Mouse (Mus musculus) common myeloid progenitor, adult 5-6 weeks (primary cell): Measurements from ENCODE around the gene Htr7. TPM values are rescaled to one million over a fixed set of nuclear protein-coding genes. Genes with fewer than 3 reads are reported as not detected.

Experiments
- ATAC-seq: replicated peaks from 2 replicates; pipeline ENCODE4 v1.8.0; 2016; ENCODE audit warnings: low read depth, mild to moderate bottlenecking, moderate TSS enrichment, inconsistent platforms; ENCODE audit not compliant: poor library complexity, severe bottlenecking
- total RNA-seq: library from RNA; stranded (forward); fragments of 200-1000, 187-1606 nt; gene quantifications from 2 replicates; pipeline ENCODE4 v1.2.3, GENCODE M21; 2017

Gene Htr7
- total RNA-seq, 1 experiment from 2014 or later: not detected

DNA sequence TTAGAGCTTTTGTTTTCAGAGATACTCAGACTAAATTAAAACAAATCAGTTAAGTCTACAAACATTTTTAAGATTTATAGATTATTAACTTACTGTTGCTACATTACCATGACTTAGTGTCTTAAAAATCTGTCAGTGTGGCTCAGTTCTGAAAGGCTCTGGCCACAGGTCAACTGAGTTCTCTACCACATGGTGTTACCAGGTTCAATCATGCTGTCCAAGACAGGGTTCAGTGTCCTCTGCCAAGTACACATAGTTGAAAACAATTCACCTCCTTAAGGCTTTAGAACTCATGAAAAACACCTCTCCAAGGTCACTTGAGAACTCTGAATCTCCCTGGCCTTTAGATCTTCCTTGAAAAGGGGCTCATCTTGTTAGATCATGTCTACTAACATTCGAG is 69.8 kb downstream of the Htr7 start:
- no peak for ATAC-seq

DNA sequence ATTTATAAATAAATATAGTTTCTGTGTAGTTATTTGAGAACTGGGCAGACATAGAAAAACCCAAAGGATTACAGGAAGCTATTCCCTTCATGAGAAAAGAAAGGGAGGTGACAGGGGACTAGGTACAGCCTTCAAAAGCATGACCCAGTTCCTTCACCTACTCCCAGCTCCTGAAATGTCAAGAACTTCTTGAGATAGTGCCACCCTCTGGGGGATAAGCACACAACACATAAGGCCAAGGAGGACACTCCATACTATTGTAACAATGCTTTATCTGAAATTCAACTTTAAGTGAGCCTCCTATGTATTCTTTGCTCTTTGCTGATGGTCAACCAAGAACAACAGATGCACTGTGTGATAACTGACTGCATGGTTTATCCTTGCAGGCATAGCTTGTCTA is 82.6 kb downstream of the Htr7 start:
- ATAC-seq: no peak

DNA sequence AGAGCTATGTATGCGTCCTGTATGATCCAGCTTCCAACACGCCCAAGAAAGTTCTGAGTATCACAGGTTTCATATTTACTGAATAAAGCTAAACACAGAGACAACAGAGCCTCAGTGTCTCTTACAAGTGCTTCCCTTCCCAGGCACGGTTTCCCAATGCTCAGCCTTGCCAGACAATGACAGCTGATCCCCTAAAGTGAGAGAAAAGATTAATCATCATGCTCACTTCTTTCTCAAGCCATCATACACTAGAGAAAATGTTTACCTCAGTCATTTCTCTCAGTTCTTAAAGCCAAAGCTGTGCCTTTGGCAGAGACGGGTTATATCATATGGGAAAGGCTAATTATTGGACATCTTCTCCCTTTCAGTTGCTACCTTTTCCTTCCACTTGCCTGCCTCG is 99.7 kb downstream of the Htr7 start:
- ATAC-seq: no peak

DNA sequence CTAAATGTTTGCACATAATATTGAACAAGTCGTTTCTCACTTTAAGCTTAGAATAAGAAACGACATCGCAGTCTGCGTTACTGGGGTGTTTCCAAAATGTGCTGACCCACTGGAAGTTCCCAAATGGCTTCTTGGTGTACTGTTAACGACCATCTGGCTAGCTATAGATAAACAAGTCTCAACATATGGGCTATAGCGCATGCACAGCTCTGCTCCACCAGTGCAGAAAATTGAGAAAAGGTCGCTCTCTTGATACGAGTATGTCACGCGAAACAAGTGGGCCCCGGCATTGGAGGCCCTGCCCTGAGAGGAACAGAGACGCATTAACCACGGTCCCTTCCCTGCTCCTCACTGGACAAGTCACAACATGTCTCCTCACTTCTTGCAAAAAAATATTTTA is 101.6 kb downstream of the Htr7 start:
- no peak for ATAC-seq

DNA sequence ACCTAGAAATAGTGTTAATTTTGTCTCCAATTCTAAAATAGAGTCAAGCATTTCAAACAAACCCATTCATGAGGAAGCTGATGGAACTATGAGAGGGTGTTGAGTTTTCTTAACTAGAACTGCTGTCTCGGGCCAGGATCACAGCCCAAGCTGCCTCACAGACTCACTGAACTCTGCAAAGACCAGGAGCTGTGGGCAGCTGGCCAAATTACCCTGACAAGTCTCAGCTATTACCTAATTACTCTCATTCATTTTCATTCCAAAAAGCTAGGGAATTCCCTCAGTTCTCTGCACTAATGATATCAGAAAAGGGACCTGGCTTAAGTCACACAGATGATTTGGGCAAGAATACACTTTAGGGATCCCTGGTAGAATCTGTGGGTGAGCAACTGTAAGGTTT is 107.4 kb downstream of the Htr7 start:
- ATAC-seq: no peak

DNA sequence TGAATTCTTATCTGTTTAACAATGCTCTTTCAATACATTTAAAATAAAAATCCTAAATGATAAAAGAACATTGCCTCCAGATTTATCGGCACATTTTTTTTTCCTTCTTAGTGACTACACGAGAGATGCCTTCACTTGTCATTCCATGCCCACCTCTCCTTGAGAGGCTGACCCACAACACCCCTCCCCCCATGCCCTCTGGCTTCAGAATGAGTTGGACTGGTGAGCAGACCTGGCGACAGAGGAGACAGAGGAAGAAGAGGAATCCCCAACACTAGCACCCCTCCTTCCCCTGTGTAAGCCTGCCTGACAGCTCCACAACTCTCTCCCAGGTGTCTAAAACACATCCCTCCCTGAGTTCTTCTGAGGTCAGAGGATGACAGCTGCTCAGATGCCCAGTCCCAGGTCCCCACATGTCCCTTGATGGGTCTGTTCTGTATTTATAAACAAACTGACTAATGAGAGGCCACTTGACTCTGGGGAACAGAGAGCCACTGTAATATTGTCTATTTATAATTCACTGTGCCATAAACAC is 132.3 kb downstream of the Htr7 start:
- ATAC-seq: no peak

DNA sequence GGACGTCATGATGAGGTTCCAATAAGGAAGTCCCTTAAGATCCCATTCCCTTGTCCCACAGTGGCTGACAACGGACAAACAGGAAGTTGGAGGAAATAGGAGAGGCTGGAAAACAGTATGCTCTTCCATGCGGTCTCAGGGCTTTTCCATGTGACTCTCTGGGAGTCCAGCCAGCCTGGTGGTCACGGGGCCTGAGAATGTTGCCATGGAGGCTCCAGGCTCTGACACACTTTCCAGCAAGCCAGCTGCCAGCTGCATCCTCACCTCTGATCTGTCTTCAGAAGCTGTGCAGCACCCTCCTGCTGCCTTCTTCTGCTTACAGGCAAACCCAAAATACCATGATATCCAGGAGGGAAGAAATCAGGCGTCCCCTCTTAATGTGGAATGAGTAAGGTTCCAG is 132.9 kb downstream of the Htr7 start:
- no peak for ATAC-seq

Other genes starting within 250 kb of the Htr7 start
- 41.8 and 47.7 TPM in 2 replicates for gene Rpp30, start 26.2 kb upstream of the Htr7 start, total RNA-seq
- gene Ankrd1, start 62.6 kb upstream of the Htr7 start, total RNA-seq: not detected in 2 replicates